Mouse (Mus musculus) gastrocnemius, postnatal 36 days (tissue): ENCODE data around the gene Olfr1160. TPM values are rescaled to one million over a fixed set of nuclear protein-coding genes. Genes with fewer than 3 reads are reported as not detected.
"Not testable (repeated sequence)": the region's sequence is repeated elsewhere in the genome, so short reads cannot be mapped to it uniquely, and the experiment has no call there.

Experiments used
- DNase-seq, 2 experiments: peaks; one replicate each; pipeline ENCODE4 v3.0.0; 2022
- intact Hi-C: fragments of 180-260 bp; cut with DNase I; formaldehyde crosslinking; loops from one replicate; pipeline ENCODE4 v1.15.1; 2025
- long read RNA-seq, 2 experiments: library from polyadenylated mRNA; stranded (forward); transcript quantifications; one replicate each; pipeline ENCODE4 v2.0.0; 2021
- total RNA-seq, 2 experiments: library from RNA; stranded (reverse); gene quantifications; 2 replicates each; pipeline ENCODE4 v1.2.3; 2021

The Olfr1160 gene
- total RNA-seq = not detected
- long read RNA-seq, experiment 1 = 0 reads
- long read RNA-seq, experiment 2 = 0 reads

DNA sequence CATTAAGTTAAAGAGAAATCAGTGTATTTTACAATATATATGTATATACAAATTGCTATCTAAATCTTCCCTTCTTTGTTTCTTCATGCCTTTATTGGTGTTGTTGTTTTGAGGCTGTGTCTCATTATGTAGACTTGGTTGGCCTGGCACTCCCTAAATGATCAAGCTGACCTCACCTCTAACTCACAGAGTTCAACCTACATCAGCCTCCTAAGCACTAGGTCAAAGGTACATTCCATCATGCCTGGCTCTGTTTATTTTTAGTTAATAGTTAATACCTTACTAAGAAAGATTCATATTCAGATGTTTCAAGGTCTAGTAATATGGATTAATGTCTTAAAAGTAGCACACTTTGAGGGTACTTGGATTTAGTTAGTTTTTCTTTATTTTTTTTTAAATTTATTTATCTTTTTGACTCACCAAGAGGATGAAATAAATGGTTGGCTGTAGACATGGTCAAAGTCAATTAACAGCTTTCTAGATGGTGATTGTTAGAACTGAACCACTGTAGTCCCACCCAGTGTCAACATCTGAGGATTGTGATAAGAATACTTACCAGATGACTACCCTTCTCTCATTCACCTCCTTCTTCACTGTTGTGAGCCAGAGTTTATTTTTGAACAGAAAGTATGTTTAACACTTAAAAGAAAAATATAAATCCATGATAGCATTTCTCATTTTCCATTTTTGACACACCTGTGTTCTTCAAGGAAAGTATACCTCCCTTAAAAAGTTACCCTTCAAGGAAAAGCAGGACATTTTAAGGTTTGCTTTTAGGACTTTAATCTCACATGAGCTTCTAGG is at the start of gene Olfr1160:
TSS of gene Olfr1160 (minus strand) at position 754 of the 804 bp plus-strand sequence.
- DNase-seq = no peak
- intact Hi-C loops = no loop called here

- DNase-seq = no peak
- intact Hi-C loops = no loop called here
Observed at GRCm38 (mm10) chr2:88051029-88051428, 43.0 kb upstream of the Olfr1160 start, which contains the start of gene Olfr1162. Olfr1162 (minus strand) TSS chr2:88051129.

DNA sequence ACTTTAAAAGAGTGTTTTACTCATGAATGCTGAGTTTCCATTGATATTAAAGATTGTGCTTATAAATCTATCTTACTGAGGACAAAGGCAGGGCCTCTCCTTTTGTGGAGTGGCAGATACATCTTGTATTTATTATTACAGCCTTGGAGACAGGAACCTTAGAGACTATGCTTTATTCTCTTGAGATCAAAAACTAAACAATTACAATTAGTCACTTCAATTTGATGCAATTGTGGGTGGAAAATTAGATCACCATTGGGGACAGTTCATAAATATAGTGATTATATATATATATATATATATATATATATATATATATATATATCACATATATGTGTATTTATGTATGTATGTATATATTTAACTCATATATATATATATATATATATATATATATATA is 29.5 kb upstream of the Olfr1160 start, which contains the start of gene Olfr73:
TSS of gene Olfr73 (minus strand) at position 101 of the 400 bp plus-strand sequence.
- intact Hi-C loops = no loop called here
- DNase-seq = no peak

GRCm38 (mm10) chr2:88022474-88022873 is 14.4 kb upstream of the Olfr1160 start, which contains the start of gene Olfr1161:
Olfr1161 (plus strand) TSS chr2:88022774.
- DNase-seq, intact Hi-C loops: not testable (repeated sequence)

- no peak for DNase-seq
- intact Hi-C loops = no loop called here
Observed at GRCm38 (mm10) chr2:87989813-87990212, 18.3 kb downstream of the Olfr1160 start, which contains the start of gene Olfr1158. Olfr1158 (plus strand) TSS chr2:87990113.

- no peak for DNase-seq
- intact Hi-C loops = no loop called here
Observed at GRCm38 (mm10) chr2:87974563-87974962, 33.5 kb downstream of the Olfr1160 start, which contains the start of gene Olfr74. Olfr74 (minus strand) TSS chr2:87974663.

GRCm38 (mm10) chr2:87968199-87968598 is 39.9 kb downstream of the Olfr1160 start, which contains the start of gene Olfr1157:
Olfr1157 (minus strand) TSS chr2:87968299.
- intact Hi-C loops = no loop called here
- DNase-seq = no peak

- intact Hi-C loops = no loop called here
- no peak for DNase-seq
Observed at GRCm38 (mm10) chr2:87953000-87953399, 55.1 kb downstream of the Olfr1160 start, which contains the start of gene Olfr1156. Olfr1156 (minus strand) TSS chr2:87953100.

Other genes with a start within 250 kb of the Olfr1160 start
- gene Olfr152, start 228.8 kb downstream of the Olfr1160 start, total RNA-seq = not detected
- not detected for gene Olfr1143, start 207.7 kb downstream of the Olfr1160 start, total RNA-seq
- not detected for gene Olfr1145, start 198.4 kb downstream of the Olfr1160 start, total RNA-seq
- gene Olfr1148, start 177.7 kb downstream of the Olfr1160 start, total RNA-seq = not detected
- gene Olfr1150-ps1, start 164.3 kb downstream of the Olfr1160 start, total RNA-seq = not detected
- gene Olfr1151, start 152.4 kb downstream of the Olfr1160 start, total RNA-seq = not detected
- gene Olfr1152, start 141.8 kb downstream of the Olfr1160 start, total RNA-seq = not detected
- not detected for gene Olfr1153, start 113.3 kb downstream of the Olfr1160 start, total RNA-seq
- gene Olfr1154, start 103.1 kb downstream of the Olfr1160 start, total RNA-seq = not detected
- not detected for gene Olfr1155, start 63.1 kb downstream of the Olfr1160 start, total RNA-seq
- not detected for gene Olfr1156, start 55.2 kb downstream of the Olfr1160 start, total RNA-seq
- gene Olfr1157, start 40.0 kb downstream of the Olfr1160 start, total RNA-seq = not detected
- not detected for gene Olfr74, start 33.6 kb downstream of the Olfr1160 start, total RNA-seq
- not detected for gene Olfr1158, start 18.2 kb downstream of the Olfr1160 start, total RNA-seq
- gene Olfr1161, start 14.5 kb upstream of the Olfr1160 start, total RNA-seq = not detected
- gene Olfr73, start 29.4 kb upstream of the Olfr1160 start, total RNA-seq = not detected
- gene Olfr1162, start 42.9 kb upstream of the Olfr1160 start, total RNA-seq = not detected
- gene Olfr1163, start 63.6 kb upstream of the Olfr1160 start, total RNA-seq = not detected
- gene Olfr1164, start 85.7 kb upstream of the Olfr1160 start, total RNA-seq = not detected
- gene Olfr1166, start 120.0 kb upstream of the Olfr1160 start, total RNA-seq = not detected
- not detected for gene Olfr1167, start 146.9 kb upstream of the Olfr1160 start, total RNA-seq
- gene Olfr1168, start 173.6 kb upstream of the Olfr1160 start, total RNA-seq = not detected
- not detected for gene Olfr1170, start 220.1 kb upstream of the Olfr1160 start, total RNA-seq